Mouse (Mus musculus): Measurements from ENCODE around the gene Itih4. TPM values are rescaled to one million over a fixed set of nuclear protein-coding genes. Genes with fewer than 3 reads are reported as not detected.

Itih4 gene
- total RNA-seq, 1 experiment, result 0.18 TPM

DNA sequence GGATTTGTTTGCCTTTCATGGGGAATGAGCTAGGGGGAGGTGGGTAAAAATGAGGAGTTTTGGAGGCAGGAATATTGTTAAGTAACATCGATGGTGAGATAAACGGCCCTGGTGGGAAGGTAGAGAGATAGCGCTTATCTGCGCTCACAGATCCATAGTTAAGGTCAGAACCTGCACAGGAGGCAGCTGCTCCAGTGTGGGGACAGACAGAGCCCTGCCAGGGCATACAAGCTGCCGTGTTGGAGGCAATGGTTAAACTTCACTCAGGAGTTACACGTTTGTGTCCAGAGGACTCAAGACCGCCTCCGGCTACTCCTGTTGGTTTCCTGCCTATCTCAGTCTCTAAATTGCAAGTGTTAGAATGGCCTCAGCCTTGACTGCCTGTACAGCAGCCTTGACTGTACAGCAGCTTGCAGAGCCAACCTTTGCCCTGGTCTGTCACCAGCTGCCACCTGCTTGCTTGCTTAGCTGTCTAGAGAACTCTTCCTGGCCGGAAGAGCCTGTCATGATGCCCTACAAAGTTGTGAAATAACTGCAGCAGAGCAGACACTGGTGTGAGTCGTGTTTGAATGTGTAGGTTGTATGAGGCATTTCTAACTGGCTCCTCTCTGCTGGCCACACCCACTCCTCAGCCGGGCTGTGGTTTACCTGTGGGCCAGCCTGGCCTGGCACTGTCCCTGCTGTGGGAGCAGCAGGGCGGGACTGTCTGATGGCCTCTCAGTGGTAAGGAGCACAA is 11.0 kb upstream of the Itih4 start:
- in situ Hi-C loops (cut with MboI; ENCODE audit: low sequenced_read_pairs in 2 of 2, unreplicated experiment in 2 of 2), result no loop called here
- Histone ChIP-seq H3K9ac (ENCODE audit: insufficient read depth, low read depth, low read length, poor library complexity, severe bottlenecking) (no peak overlapping the region), H3K9me3 (ENCODE audit: control insufficient read depth, insufficient read depth, low read depth, low read length) (no peaks in the 10 kb centered on the region), H3K36me3 (ENCODE audit: control insufficient read depth, insufficient read depth, low read length, poor library complexity, severe bottlenecking) (peaks cover 9% of the 10 kb centered on the region; the same call in 1 of the 2 replicates), H3K4me3 (ENCODE audit: insufficient read depth in 1 of 2, low read depth in 1 of 2, low read length in 2 of 2, poor library complexity in 1 of 2, severe bottlenecking in 1 of 2) (no peak overlapping the region), H3K27ac (ENCODE audit: insufficient read depth, low read depth, low read length, poor library complexity, severe bottlenecking) (no peak overlapping the region), H3K4me1 (ENCODE audit: control insufficient read depth in 2 of 2, insufficient read depth in 2 of 2, low read length in 2 of 2, poor library complexity in 1 of 2) (peaks cover 0 to 11% of the 10 kb centered on the region in 2 experiments; a peak in 2 of 4 replicates)
- DNase-seq (ENCODE audit: low read depth, low spot score), result no peak
- TF ChIP-seq ZC3H11A (IDR thresholded peaks at IDR 0.05; ENCODE audit: borderline replicate concordance, low read depth, low read length), result no peak
- TF ChIP-seq ZNF384 (IDR thresholded peaks at IDR 0.05; ENCODE audit: low read depth, low read length), result no peak
- no peak for TF ChIP-seq MAFK (IDR thresholded peaks at IDR 0.05; ENCODE audit: insufficient read depth, low read depth, low read length)
- no peak for TF ChIP-seq CHD2 (IDR thresholded peaks at IDR 0.05; ENCODE audit: low read depth, low read length)
- TF ChIP-seq HCFC1 (IDR thresholded peaks at IDR 0.05; ENCODE audit: borderline replicate concordance, insufficient read depth, low read length), result no peak

- no peak for DNase-seq (ENCODE audit: low read depth, low spot score)
- no peak overlapping the region for H3K9ac ChIP-seq (ENCODE audit: insufficient read depth, low read depth, low read length, poor library complexity, severe bottlenecking)
- H3K36me3 ChIP-seq (ENCODE audit: control insufficient read depth, insufficient read depth, low read length, poor library complexity, severe bottlenecking), result peaks cover 9% of the 10 kb centered on the region; the same call in 1 of the 2 replicates
- no peaks in the 10 kb centered on the region for H3K9me3 ChIP-seq (ENCODE audit: control insufficient read depth, insufficient read depth, low read depth, low read length)
- peaks cover 0 to 12% of the 10 kb centered on the region in 2 experiments; a peak in 2 of 4 replicates for H3K4me1 ChIP-seq (ENCODE audit: control insufficient read depth in 2 of 2, insufficient read depth in 2 of 2, low read length in 2 of 2, poor library complexity in 1 of 2)
- no peak overlapping the region for H3K27ac ChIP-seq (ENCODE audit: insufficient read depth, low read depth, low read length, poor library complexity, severe bottlenecking)
- TF ChIP-seq MAFK (IDR thresholded peaks at IDR 0.05; ENCODE audit: insufficient read depth, low read depth, low read length), result no peak
- no peak for TF ChIP-seq CHD2 (IDR thresholded peaks at IDR 0.05; ENCODE audit: low read depth, low read length)
- TF ChIP-seq ZNF384 (IDR thresholded peaks at IDR 0.05; ENCODE audit: low read depth, low read length), result no peak
- TF ChIP-seq HCFC1 (IDR thresholded peaks at IDR 0.05; ENCODE audit: borderline replicate concordance, insufficient read depth, low read length), result no peak
- TF ChIP-seq ZC3H11A (IDR thresholded peaks at IDR 0.05; ENCODE audit: borderline replicate concordance, low read depth, low read length), result no peak
- in situ Hi-C loops (cut with MboI; ENCODE audit: low sequenced_read_pairs in 2 of 2, unreplicated experiment in 2 of 2), result no loop called here
- H3K4me3 ChIP-seq (ENCODE audit: insufficient read depth in 1 of 2, low read depth in 1 of 2, low read length in 2 of 2, poor library complexity in 1 of 2, severe bottlenecking in 1 of 2), result no peak overlapping the region
These were observed 10.3 kb upstream of the Itih4 start for GRCm38 (mm10) chr14:30875955-30876354.

GRCm38 (mm10) chr14:30876451-30876850 is 9.8 kb upstream of the Itih4 start:
- Histone ChIP-seq H3K9me3 (ENCODE audit: control insufficient read depth, insufficient read depth, low read depth, low read length) (no peaks in the 10 kb centered on the region), H3K36me3 (ENCODE audit: control insufficient read depth, insufficient read depth, low read length, poor library complexity, severe bottlenecking) (peaks cover 9% of the 10 kb centered on the region; the same call in 1 of the 2 replicates), H3K4me1 (ENCODE audit: control insufficient read depth in 2 of 2, insufficient read depth in 2 of 2, low read length in 2 of 2, poor library complexity in 1 of 2) (peaks cover 0 to 12% of the 10 kb centered on the region in 2 experiments; a peak in 2 of 4 replicates), H3K27ac (ENCODE audit: insufficient read depth, low read depth, low read length, poor library complexity, severe bottlenecking) (no peak overlapping the region), H3K4me3 (ENCODE audit: insufficient read depth in 1 of 2, low read depth in 1 of 2, low read length in 2 of 2, poor library complexity in 1 of 2, severe bottlenecking in 1 of 2) (no peak overlapping the region), H3K9ac (ENCODE audit: insufficient read depth, low read depth, low read length, poor library complexity, severe bottlenecking) (no peak overlapping the region)
- no peak for DNase-seq (ENCODE audit: low read depth, low spot score)
- in situ Hi-C loops (cut with MboI; ENCODE audit: low sequenced_read_pairs in 2 of 2, unreplicated experiment in 2 of 2), result no loop called here
- TF ChIP-seq ZC3H11A (IDR thresholded peaks at IDR 0.05; ENCODE audit: borderline replicate concordance, low read depth, low read length) (no peak), MAFK (IDR thresholded peaks at IDR 0.05; ENCODE audit: insufficient read depth, low read depth, low read length) (no peak), HCFC1 (IDR thresholded peaks at IDR 0.05; ENCODE audit: borderline replicate concordance, insufficient read depth, low read length) (no peak), ZNF384 (IDR thresholded peaks at IDR 0.05; ENCODE audit: low read depth, low read length) (no peak), CHD2 (IDR thresholded peaks at IDR 0.05; ENCODE audit: low read depth, low read length) (no peak)

DNA sequence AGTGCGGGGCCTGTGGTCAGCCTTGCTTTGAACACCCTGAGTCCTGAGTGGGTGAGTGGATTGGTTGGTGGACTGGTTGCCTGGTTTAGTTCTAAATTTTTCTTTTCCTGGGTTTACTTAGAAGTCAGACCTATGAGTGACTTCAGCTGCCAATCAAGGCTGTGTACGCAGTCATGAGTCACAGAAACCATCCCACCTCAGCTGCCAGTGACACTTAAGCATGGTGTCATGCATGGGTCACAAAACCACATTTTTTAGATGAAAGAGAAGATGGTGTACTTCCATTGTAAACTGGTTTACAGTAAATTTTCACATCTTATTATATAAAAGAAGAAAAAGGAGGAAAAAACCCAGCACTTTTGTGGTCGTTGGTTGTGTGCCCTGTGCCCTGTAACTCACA is 8.4 kb upstream of the Itih4 start:
- no peak for DNase-seq (ENCODE audit: low read depth, low spot score)
- H3K36me3 ChIP-seq (ENCODE audit: control insufficient read depth, insufficient read depth, low read length, poor library complexity, severe bottlenecking), result peaks cover 6% of the 10 kb centered on the region; the same call in 1 of the 2 replicates
- no peak overlapping the region for H3K9ac ChIP-seq (ENCODE audit: insufficient read depth, low read depth, low read length, poor library complexity, severe bottlenecking)
- H3K4me1 ChIP-seq (ENCODE audit: control insufficient read depth in 2 of 2, insufficient read depth in 2 of 2, low read length in 2 of 2, poor library complexity in 1 of 2), result peaks cover 0 to 12% of the 10 kb centered on the region in 2 experiments; a peak in 2 of 4 replicates
- no peaks in the 10 kb centered on the region for H3K9me3 ChIP-seq (ENCODE audit: control insufficient read depth, insufficient read depth, low read depth, low read length)
- H3K4me3 ChIP-seq (ENCODE audit: insufficient read depth in 1 of 2, low read depth in 1 of 2, low read length in 2 of 2, poor library complexity in 1 of 2, severe bottlenecking in 1 of 2), result no peak overlapping the region
- in situ Hi-C loops (cut with MboI; ENCODE audit: low sequenced_read_pairs in 2 of 2, unreplicated experiment in 2 of 2), result no loop called here
- no peak for TF ChIP-seq MAFK (IDR thresholded peaks at IDR 0.05; ENCODE audit: insufficient read depth, low read depth, low read length)
- TF ChIP-seq ZNF384 (IDR thresholded peaks at IDR 0.05; ENCODE audit: low read depth, low read length), result no peak
- TF ChIP-seq HCFC1 (IDR thresholded peaks at IDR 0.05; ENCODE audit: borderline replicate concordance, insufficient read depth, low read length), result no peak
- no peak for TF ChIP-seq CHD2 (IDR thresholded peaks at IDR 0.05; ENCODE audit: low read depth, low read length)
- no peak for TF ChIP-seq ZC3H11A (IDR thresholded peaks at IDR 0.05; ENCODE audit: borderline replicate concordance, low read depth, low read length)
- no peak overlapping the region for H3K27ac ChIP-seq (ENCODE audit: insufficient read depth, low read depth, low read length, poor library complexity, severe bottlenecking)

Data from ES-E14 (cell line).